Mouse (Mus musculus): ENCODE measurements around the gene Irak2.
A peak's percentile ranks its signal among the peaks of the same experiment; 100 is the strongest.
"Not testable (repeated sequence)": the region's sequence is repeated elsewhere in the genome, so short reads cannot be mapped to it uniquely, and the experiment has no call there.

Gene Irak2

GRCm38 (mm10) chr6:113667611-113668122 lies 29.4 kb downstream of the Irak2 start:
- DNase-seq (ENCODE audit: low read depth, low spot score) = no peak

GRCm38 (mm10) chr6:113668287-113669154 lies 30.3 kb downstream of the Irak2 start:
- DNase-seq (ENCODE audit: low read depth, low spot score) = no peak

GRCm38 (mm10) chr6:113669821-113670220 lies 31.6 kb downstream of the Irak2 start:
- peak; percentile 73 for DNase-seq (ENCODE audit: low read depth, low spot score)

- not testable (repeated sequence) for DNase-seq (ENCODE audit: low read depth, low spot score)
These were observed 33.8 kb downstream of the Irak2 start for GRCm38 (mm10) chr6:113672029-113672428.

- DNase-seq (ENCODE audit: low read depth, low spot score) = no peak
These were observed 34.7 kb downstream of the Irak2 start for GRCm38 (mm10) chr6:113672989-113673388.

GRCm38 (mm10) chr6:113675234-113675633 lies 37.0 kb downstream of the Irak2 start:
- DNase-seq (ENCODE audit: low read depth, low spot score) = no peak

- no peak for DNase-seq (ENCODE audit: low read depth, low spot score)
These were observed 37.7 kb downstream of the Irak2 start for GRCm38 (mm10) chr6:113675991-113676390.

- no peak for DNase-seq (ENCODE audit: low read depth, low spot score)
These were observed 38.9 kb downstream of the Irak2 start for GRCm38 (mm10) chr6:113677070-113677734.

- DNase-seq (ENCODE audit: low read depth, low spot score) = no peak
These were observed 40.2 kb downstream of the Irak2 start for GRCm38 (mm10) chr6:113678246-113679012.

- DNase-seq (ENCODE audit: low read depth, low spot score) = no peak
These were observed 41.8 kb downstream of the Irak2 start for GRCm38 (mm10) chr6:113679993-113680566.

- DNase-seq (ENCODE audit: low read depth, low spot score) = peak; percentile 61
These were observed 43.0 kb downstream of the Irak2 start for GRCm38 (mm10) chr6:113681271-113681670.

- no peak for DNase-seq (ENCODE audit: low read depth, low spot score)
These were observed 45.0 kb downstream of the Irak2 start for GRCm38 (mm10) chr6:113683081-113683825.

GRCm38 (mm10) chr6:113686551-113687125 lies 48.4 kb downstream of the Irak2 start:
- no peak for DNase-seq (ENCODE audit: low read depth, low spot score)

- DNase-seq (ENCODE audit: low read depth, low spot score) = no peak
These were observed 51.7 kb downstream of the Irak2 start for GRCm38 (mm10) chr6:113690008-113690399.

GRCm38 (mm10) chr6:113690400-113691083 lies 52.3 kb downstream of the Irak2 start:
- DNase-seq (ENCODE audit: low read depth, low spot score) = no peak

- DNase-seq (ENCODE audit: low read depth, low spot score) = no peak
These were observed 52.8 kb downstream of the Irak2 start for GRCm38 (mm10) chr6:113691084-113691462.

GRCm38 (mm10) chr6:113692661-113693133 lies 54.4 kb downstream of the Irak2 start:
- no peak for DNase-seq (ENCODE audit: low read depth, low spot score)

GRCm38 (mm10) chr6:113693377-113693776 lies 55.1 kb downstream of the Irak2 start:
- no peak for DNase-seq (ENCODE audit: low read depth, low spot score)

GRCm38 (mm10) chr6:113695203-113695602 lies 56.9 kb downstream of the Irak2 start:
- DNase-seq (ENCODE audit: low read depth, low spot score) = no peak
